Mouse (Mus musculus) ES-Bruce4 (cell line): ENCODE results near the gene Gria4.

Experiments used
- CTCF ChIP-seq: IDR thresholded peaks from one replicate; pipeline ENCODE4 v1.8.1; 2011; ENCODE audit warnings: low read depth, low read length
- EP300 ChIP-seq: IDR thresholded peaks from 2 replicates; pipeline ENCODE4 v1.6.1; 2011; ENCODE audit warnings: low read depth, low read length; ENCODE audit not compliant: insufficient read depth
- POLR2A ChIP-seq: IDR thresholded peaks from one replicate; pipeline ENCODE4 v1.8.1; 2011; ENCODE audit warnings: low read length; ENCODE audit not compliant: insufficient read depth

GRCm38 (mm10) chr9:4639192-4639900, 156.7 kb downstream of the Gria4 start:
- TF ChIP-seq CTCF = no peak
- TF ChIP-seq POLR2A = no peak
- TF ChIP-seq EP300 = no peak
